Mouse (Mus musculus) forebrain, embryonic 12.5 days (tissue): ENCODE measurements around the gene Pde4d. TPM values are rescaled to one million over a fixed set of nuclear protein-coding genes. Genes with fewer than 3 reads are reported as not detected.

Experiments
- ATAC-seq: fragments of 200-750 bp; cut with Nextera tagmentation; 2 replicates; pipeline ENCODE4 v1.8.0; 2017; ENCODE audit warnings: moderate TSS enrichment; ENCODE audit not compliant: low FRiP score
- H3K27ac ChIP-seq: fragments of 300-500 bp; sonication (generic); 2 replicates; pipeline ENCODE4 v1.5.1; 2016; ENCODE audit warnings: mild to moderate bottlenecking
- H3K27me3 ChIP-seq: fragments of 300-500 bp; sonication (generic); 2 replicates; pipeline ENCODE4 v1.6.1; 2016; ENCODE audit warnings: mild to moderate bottlenecking
- H3K36me3 ChIP-seq: fragments of 300-500 bp; sonication (generic); replicated peaks from 2 replicates; pipeline ENCODE4 v1.6.1; 2016; ENCODE audit warnings: mild to moderate bottlenecking
- H3K4me1 ChIP-seq: fragments of 300-500 bp; sonication (generic); 2 replicates; pipeline ENCODE4 v1.6.1; 2016
- H3K4me2 ChIP-seq: fragments of 300-500 bp; sonication (generic); 2 replicates; pipeline ENCODE4 v1.6.1; 2016; ENCODE audit warnings: mild to moderate bottlenecking, moderate library complexity
- H3K4me3 ChIP-seq: fragments of 300-500 bp; sonication (generic); replicated peaks from 2 replicates; pipeline ENCODE4 v1.5.1; 2016; ENCODE audit warnings: mild to moderate bottlenecking
- H3K9ac ChIP-seq: fragments of 300-500 bp; sonication (generic); 2 replicates; pipeline ENCODE4 v1.6.1; 2016; ENCODE audit warnings: mild to moderate bottlenecking
- H3K9me3 ChIP-seq: fragments of 300-500 bp; sonication (generic); 2 replicates; pipeline ENCODE4 v1.6.1; 2016
- WGBS: fragments of 180-500 bp; shearing (Covaris S2); methylation state at CpG from one replicate; pipeline ENCODE4 v1.1.7; 2016; 5-methylcytosine and 5-hydroxymethylcytosine counted together
- polyA plus RNA-seq: library from polyadenylated mRNA; unstranded; fragments of >200 nt; fragmentation: Nextera tagmentation; extraction: Ambion mirVana; gene quantifications from 2 replicates; pipeline ENCODE4 v1.2.1, GENCODE M21; 2016

Gene Pde4d
- polyA plus RNA-seq, 1 experiment from 2014 or later: 15.0 TPM

GRCm38 (mm10) chr13:108497768-108498167 is 48.0 kb downstream of the Pde4d start:
- Histone ChIP-seq H3K4me1 (no peaks in the 10 kb centered on the region), H3K9me3 (no peaks in the 10 kb centered on the region), H3K36me3 (no peaks in the 10 kb centered on the region), H3K27me3 (no peaks in the 10 kb centered on the region), H3K4me2 (no peak overlapping the region), H3K27ac (no peak overlapping the region), H3K9ac (no peak overlapping the region), H3K4me3 (no peak overlapping the region)
- WGBS: 84% methylated on average over 8 of the region's 8 CpGs
- ATAC-seq: no peak

- 79% methylated on average over 9 of the region's 9 CpGs for WGBS
- no peaks in the 10 kb centered on the region for H3K36me3 ChIP-seq
- no peak overlapping the region for H3K27ac ChIP-seq
- no peak overlapping the region for H3K4me2 ChIP-seq
- no peak overlapping the region for H3K4me3 ChIP-seq
- no peaks in the 10 kb centered on the region for H3K4me1 ChIP-seq
- H3K9ac ChIP-seq: no peak overlapping the region
- H3K27me3 ChIP-seq: no peaks in the 10 kb centered on the region
- no peak for ATAC-seq
- no peaks in the 10 kb centered on the region for H3K9me3 ChIP-seq
Measured at GRCm38 (mm10) chr13:108498247-108498743, 48.5 kb downstream of the Pde4d start.

- Histone ChIP-seq H3K4me1 (no peaks in the 10 kb centered on the region), H3K4me2 (no peak overlapping the region)
Measured at GRCm38 (mm10) chr13:108498773-108499313, 49.1 kb downstream of the Pde4d start.

GRCm38 (mm10) chr13:108501386-108501785 is 51.6 kb downstream of the Pde4d start:
- Histone ChIP-seq H3K27me3 (no peaks in the 10 kb centered on the region), H3K4me2 (no peak overlapping the region), H3K4me3 (no peak overlapping the region), H3K36me3 (no peaks in the 10 kb centered on the region), H3K27ac (no peak overlapping the region), H3K4me1 (no peaks in the 10 kb centered on the region), H3K9me3 (no peaks in the 10 kb centered on the region), H3K9ac (no peak overlapping the region)
- ATAC-seq: no peak
- WGBS: 71% methylated on average over 1 of the region's 1 CpGs

More at GRCm38 (mm10) chr13:108498773-108499313, 49.1 kb downstream of the Pde4d start:
- 80% methylated on average over 9 of the region's 9 CpGs for WGBS
- no peak overlapping the region for H3K27ac ChIP-seq
- H3K27me3 ChIP-seq: no peaks in the 10 kb centered on the region
- H3K9me3 ChIP-seq: no peaks in the 10 kb centered on the region
- no peak overlapping the region for H3K4me3 ChIP-seq
- H3K36me3 ChIP-seq: no peaks in the 10 kb centered on the region
- no peak for ATAC-seq
- H3K9ac ChIP-seq: no peak overlapping the region

GRCm38 (mm10) chr13:108524548-108524947 is 74.8 kb downstream of the Pde4d start:
- no peaks in the 10 kb centered on the region for H3K9me3 ChIP-seq
- ATAC-seq: no peak

GRCm38 (mm10) chr13:108524969-108525368 is 75.2 kb downstream of the Pde4d start:
- Histone ChIP-seq H3K4me2 (no peak overlapping the region), H3K4me3 (no peak overlapping the region), H3K36me3 (no peaks in the 10 kb centered on the region), H3K9ac (no peak overlapping the region), H3K27me3 (no peaks in the 10 kb centered on the region), H3K9me3 (no peaks in the 10 kb centered on the region), H3K27ac (no peak overlapping the region), H3K4me1 (peaks cover 6% of the 10 kb centered on the region)
- 89% methylated on average over 6 of the region's 6 CpGs for WGBS
- no peak for ATAC-seq

More at GRCm38 (mm10) chr13:108524548-108524947, 74.8 kb downstream of the Pde4d start:
- no peak overlapping the region for H3K27ac ChIP-seq
- H3K4me2 ChIP-seq: no peak overlapping the region
- 81% methylated on average over 4 of the region's 4 CpGs for WGBS
- H3K9ac ChIP-seq: no peak overlapping the region
- H3K36me3 ChIP-seq: no peaks in the 10 kb centered on the region
- no peak overlapping the region for H3K4me3 ChIP-seq
- no peaks in the 10 kb centered on the region for H3K27me3 ChIP-seq
- H3K4me1 ChIP-seq: peaks cover 6% of the 10 kb centered on the region

GRCm38 (mm10) chr13:108526258-108527007 is 76.7 kb downstream of the Pde4d start:
- Histone ChIP-seq H3K27me3 (no peaks in the 10 kb centered on the region), H3K9me3 (no peaks in the 10 kb centered on the region), H3K4me2 (no peak overlapping the region), H3K4me3 (no peak overlapping the region), H3K27ac (0 out of 2 replicates have a peak overlapping the region, but pooled peaks have one; percentile 32), H3K36me3 (no peaks in the 10 kb centered on the region), H3K4me1 (peaks cover 6% of the 10 kb centered on the region), H3K9ac (no peak overlapping the region)
- peak; percentile 55; the same call in 1 of the 2 replicates for ATAC-seq
- 45% methylated on average over 13 of the region's 13 CpGs for WGBS

GRCm38 (mm10) chr13:108527090-108527770 is 77.5 kb downstream of the Pde4d start:
- no peak overlapping the region for H3K4me2 ChIP-seq
- no peak overlapping the region for H3K27ac ChIP-seq
- WGBS: 88% methylated on average over 7 of the region's 7 CpGs
- no peak overlapping the region for H3K4me3 ChIP-seq
- ATAC-seq: no peak
- H3K4me1 ChIP-seq: peaks cover 6% of the 10 kb centered on the region
- no peaks in the 10 kb centered on the region for H3K27me3 ChIP-seq
- no peak overlapping the region for H3K9ac ChIP-seq
- H3K9me3 ChIP-seq: no peaks in the 10 kb centered on the region
- H3K36me3 ChIP-seq: no peaks in the 10 kb centered on the region

- H3K27ac ChIP-seq: no peak overlapping the region
- no peak overlapping the region for H3K4me3 ChIP-seq
- ATAC-seq: no peak
- H3K9ac ChIP-seq: no peak overlapping the region
- H3K9me3 ChIP-seq: no peaks in the 10 kb centered on the region
- peaks cover 6% of the 10 kb centered on the region for H3K4me1 ChIP-seq
- 90% methylated on average over 1 of the region's 1 CpGs for WGBS
- H3K36me3 ChIP-seq: no peaks in the 10 kb centered on the region
- H3K27me3 ChIP-seq: no peaks in the 10 kb centered on the region
- H3K4me2 ChIP-seq: no peak overlapping the region
Measured at GRCm38 (mm10) chr13:108528343-108528742, 78.6 kb downstream of the Pde4d start.

- no peak overlapping the region for H3K9ac ChIP-seq
- no peaks in the 10 kb centered on the region for H3K36me3 ChIP-seq
- H3K27me3 ChIP-seq: no peaks in the 10 kb centered on the region
- no peak overlapping the region for H3K4me3 ChIP-seq
- no peak overlapping the region for H3K4me2 ChIP-seq
- no peaks in the 10 kb centered on the region for H3K4me1 ChIP-seq
- no peak overlapping the region for H3K27ac ChIP-seq
- ATAC-seq: no peak
- no peaks in the 10 kb centered on the region for H3K9me3 ChIP-seq
- WGBS: 95% methylated on average over 1 of the region's 1 CpGs
Measured at GRCm38 (mm10) chr13:108532875-108533274, 83.1 kb downstream of the Pde4d start.

- 72% methylated on average over 4 of the region's 4 CpGs for WGBS
Measured at GRCm38 (mm10) chr13:108536436-108536835, 86.7 kb downstream of the Pde4d start.

GRCm38 (mm10) chr13:108536951-108537350 is 87.2 kb downstream of the Pde4d start:
- WGBS: 92% methylated on average over 6 of the region's 6 CpGs
- no peak overlapping the region for H3K4me2 ChIP-seq
- H3K9me3 ChIP-seq: no peaks in the 10 kb centered on the region

More at GRCm38 (mm10) chr13:108536436-108536835, 86.7 kb downstream of the Pde4d start:
- Histone ChIP-seq H3K9ac (no peak overlapping the region), H3K27me3 (no peaks in the 10 kb centered on the region), H3K4me1 (no peaks in the 10 kb centered on the region), H3K27ac (no peak overlapping the region), H3K4me2 (no peak overlapping the region), H3K9me3 (no peaks in the 10 kb centered on the region), H3K4me3 (no peak overlapping the region), H3K36me3 (no peaks in the 10 kb centered on the region)
- no peak for ATAC-seq

More at GRCm38 (mm10) chr13:108536951-108537350, 87.2 kb downstream of the Pde4d start:
- ATAC-seq: no peak
- H3K9ac ChIP-seq: no peak overlapping the region
- H3K4me1 ChIP-seq: no peaks in the 10 kb centered on the region
- no peak overlapping the region for H3K4me3 ChIP-seq
- H3K27me3 ChIP-seq: no peaks in the 10 kb centered on the region
- no peak overlapping the region for H3K27ac ChIP-seq
- no peaks in the 10 kb centered on the region for H3K36me3 ChIP-seq
